Mouse (Mus musculus): Measurements from ENCODE around the gene Bmp3. TPM values are rescaled to one million over a fixed set of nuclear protein-coding genes. Genes with fewer than 3 reads are reported as not detected.
A peak's percentile ranks its signal among the peaks of the same experiment; 100 is the strongest.

The Bmp3 gene
- 10 to 100 TPM; 10.0 to 10.3 TPM for total RNA-seq (2021)

DNA sequence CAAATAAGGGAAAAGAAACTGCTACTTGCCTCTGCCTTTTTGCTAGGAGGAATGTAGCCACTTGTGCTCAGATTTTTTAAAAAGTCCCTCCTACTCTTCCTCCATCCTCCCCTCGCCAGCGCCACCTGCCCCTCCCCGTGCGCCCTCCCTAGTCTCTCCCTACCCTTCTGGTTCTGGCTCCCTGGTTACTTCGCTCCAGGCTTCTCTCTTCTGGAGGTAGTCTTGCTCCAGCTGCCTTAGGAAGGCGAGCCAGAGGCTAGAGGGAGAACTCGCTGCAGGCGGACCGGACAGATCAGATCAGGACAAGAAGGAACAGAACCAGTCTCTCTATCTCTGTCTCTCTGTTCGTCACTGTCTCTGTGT lies at the start of gene Bmp3:
Gene Bmp3, plus strand, starts transcription at position 152 of the 363 bp plus-strand sequence.
- intact Hi-C loops (cut with DNase I), result no loop called here
- no peak for DNase-seq

GRCm38 (mm10) chr5:98804761-98805160 lies 49.5 kb upstream of the Bmp3 start:
- intact Hi-C loops (cut with DNase I), result no loop called here
- no peak for DNase-seq

- intact Hi-C loops (cut with DNase I), result no loop called here
- no peak for DNase-seq
These were observed 47.7 kb upstream of the Bmp3 start for GRCm38 (mm10) chr5:98806492-98806891.

DNA sequence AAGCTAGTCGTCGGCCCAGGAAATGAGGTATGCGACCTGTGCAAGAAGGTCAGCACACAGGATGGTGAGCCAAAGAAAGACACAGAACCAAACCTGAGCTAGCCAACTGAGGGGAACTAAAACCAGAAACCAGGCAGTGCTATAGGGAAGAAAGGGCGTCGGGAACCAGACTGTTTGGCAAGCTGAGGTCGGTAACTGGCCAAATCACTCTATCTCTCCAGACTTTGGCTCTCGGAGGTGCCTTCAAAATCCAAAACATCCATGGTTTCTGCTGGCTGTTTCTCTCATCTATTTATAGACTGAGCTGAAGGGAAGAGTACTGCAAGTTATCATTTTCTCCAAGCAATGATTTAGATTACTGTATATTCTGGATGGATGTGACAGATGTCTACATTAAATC lies 47.2 kb upstream of the Bmp3 start:
- intact Hi-C loops (cut with DNase I), result no loop called here

GRCm38 (mm10) chr5:98807953-98808352 lies 46.3 kb upstream of the Bmp3 start:
- DNase-seq, result no peak
- intact Hi-C loops (cut with DNase I), result no loop called here

More for the DNA sequence above, 47.2 kb upstream of the Bmp3 start:
- DNase-seq, result no peak

GRCm38 (mm10) chr5:98812380-98812779 lies 41.8 kb upstream of the Bmp3 start:
- no peak for DNase-seq
- intact Hi-C loops (cut with DNase I), result no loop called here

- intact Hi-C loops (cut with DNase I), result no loop called here
These were observed 38.9 kb upstream of the Bmp3 start for GRCm38 (mm10) chr5:98815269-98815668.

GRCm38 (mm10) chr5:98833760-98834159 lies 20.5 kb upstream of the Bmp3 start:
- intact Hi-C loops (cut with DNase I), result no loop called here
- DNase-seq, result no peak

More at GRCm38 (mm10) chr5:98815269-98815668, 38.9 kb upstream of the Bmp3 start:
- DNase-seq, result no peak

DNA sequence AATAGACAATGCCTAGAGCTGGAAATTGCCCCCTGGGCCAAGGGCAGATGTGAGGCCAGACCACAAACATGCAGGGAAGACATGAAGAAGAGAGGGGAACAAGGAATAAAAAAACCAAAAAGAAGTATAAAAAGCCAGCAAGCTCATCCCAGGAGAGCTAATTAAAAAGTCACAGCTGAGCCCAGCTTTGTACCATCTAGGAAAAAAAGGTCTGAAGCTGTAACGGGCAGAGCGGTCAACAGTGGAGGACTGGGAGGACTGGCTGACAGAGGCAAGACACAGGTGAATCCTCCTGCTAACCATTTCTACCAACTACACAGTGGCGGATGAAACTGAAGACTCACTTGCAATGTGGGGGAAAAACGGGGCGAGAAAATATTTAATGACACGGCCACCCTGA lies 19.9 kb upstream of the Bmp3 start:
- intact Hi-C loops (cut with DNase I), result no loop called here
- DNase-seq, result no peak

DNA sequence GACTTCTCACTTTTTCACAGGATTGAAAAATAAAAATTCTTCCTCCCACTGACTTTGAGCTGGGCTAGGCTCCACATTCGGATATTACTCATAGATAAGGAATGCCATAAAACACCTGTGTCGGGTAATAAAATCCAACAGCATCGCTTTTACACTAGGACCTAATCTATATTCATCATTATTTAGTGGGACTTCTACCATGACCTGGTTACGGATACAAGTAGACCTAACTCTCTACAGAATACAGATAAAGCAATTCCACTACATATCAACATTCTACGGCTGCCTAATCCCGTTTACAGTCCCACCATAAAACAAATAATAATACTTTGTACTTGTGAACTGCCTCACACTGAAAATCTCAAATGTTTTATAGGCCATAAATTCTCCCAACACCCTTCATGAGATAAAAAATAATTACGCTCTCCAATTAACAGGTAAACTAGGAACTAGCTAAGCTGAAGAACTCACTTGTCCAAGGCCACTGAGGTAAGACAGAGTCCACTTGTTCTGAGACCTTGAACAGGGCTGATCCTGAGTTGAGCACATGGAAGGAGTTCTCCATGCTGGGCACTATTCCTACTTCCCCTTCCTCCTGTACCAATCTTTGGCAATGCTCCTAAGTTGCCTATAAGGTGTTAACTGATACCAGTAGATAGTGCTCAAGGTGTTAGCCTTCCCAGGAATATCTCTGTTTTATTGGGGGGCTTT lies 11.5 kb upstream of the Bmp3 start:
- no peak for DNase-seq
- intact Hi-C loops (cut with DNase I), result no loop called here

DNA sequence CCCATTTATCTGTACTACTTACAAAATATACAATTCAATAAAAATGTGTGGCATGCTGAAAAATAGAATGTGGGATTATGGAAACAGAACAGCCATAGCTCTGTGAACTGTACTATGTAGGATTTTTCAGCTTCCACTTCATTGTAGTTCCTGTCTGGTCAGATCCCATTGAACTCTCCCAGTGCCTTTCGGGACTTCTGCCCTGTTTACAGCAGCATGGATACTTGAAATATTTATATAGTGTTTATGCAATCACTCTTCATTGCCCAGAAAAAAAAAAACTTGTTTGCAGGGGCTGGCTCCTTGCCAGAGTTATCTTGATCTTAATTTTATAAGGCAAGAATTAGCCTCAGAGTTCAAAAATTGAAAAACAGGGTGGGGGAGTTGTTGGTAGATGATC lies 9.6 kb upstream of the Bmp3 start:
- intact Hi-C loops (cut with DNase I), result no loop called here
- DNase-seq, result no peak

- intact Hi-C loops (cut with DNase I), result no loop called here
- peak; percentile 29 for DNase-seq
These were observed 681 bp downstream of the Bmp3 start for GRCm38 (mm10) chr5:98854627-98855564.

DNA sequence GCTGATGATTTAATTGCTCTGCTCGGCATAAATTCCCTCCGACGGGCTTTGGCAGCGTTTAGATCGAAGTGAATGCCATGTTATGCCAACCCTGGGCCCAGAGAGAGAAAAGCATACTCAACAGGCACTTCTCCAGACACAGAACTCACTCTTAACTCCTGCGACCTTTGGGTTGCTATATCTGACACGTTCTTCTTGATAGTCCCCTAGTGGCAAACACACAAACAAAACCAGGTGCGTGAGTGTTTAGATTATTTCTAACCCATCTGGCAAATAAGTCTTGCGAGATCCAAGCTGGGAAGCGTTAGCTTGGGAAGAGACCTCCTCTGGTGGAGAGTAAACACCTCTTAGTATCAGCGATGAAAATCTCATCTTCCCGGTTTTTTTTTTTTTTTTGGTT lies 1.5 kb downstream of the Bmp3 start:
- peak; percentile 7 for DNase-seq
- intact Hi-C loops (cut with DNase I), result no loop called here

- no peak for DNase-seq
- intact Hi-C loops (cut with DNase I), result no loop called here
These were observed 2.1 kb downstream of the Bmp3 start for GRCm38 (mm10) chr5:98856356-98856755.

DNA sequence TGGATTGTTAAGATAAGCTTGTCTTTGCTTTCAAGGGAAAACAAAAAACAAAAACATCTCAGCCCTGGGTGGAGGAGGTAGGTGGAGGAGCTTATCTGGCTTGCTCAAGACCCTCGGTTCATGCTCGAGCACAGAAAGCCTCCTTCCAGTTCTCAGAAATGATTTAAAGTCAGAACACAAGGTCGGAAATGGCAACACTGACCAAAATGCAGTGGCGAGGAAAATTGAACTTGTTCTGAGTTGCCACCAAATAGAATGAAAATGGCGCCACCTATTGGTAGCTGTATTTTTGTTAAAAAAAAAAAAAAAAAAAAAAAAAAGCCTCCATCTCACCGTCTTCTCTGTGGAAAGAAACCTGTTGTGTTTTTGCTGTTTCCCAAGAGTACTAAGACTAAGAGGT lies 9.7 kb downstream of the Bmp3 start:
- peak; percentile 42 for DNase-seq
- intact Hi-C loops (cut with DNase I), result loop anchor here (2.0 kb wide), 1 partner anchor 515 kb away; no protein-coding TSS in a partner anchor

GRCm38 (mm10) chr5:98865146-98865545 lies 10.9 kb downstream of the Bmp3 start:
- DNase-seq, result no peak
- intact Hi-C loops (cut with DNase I), result no loop called here

DNA sequence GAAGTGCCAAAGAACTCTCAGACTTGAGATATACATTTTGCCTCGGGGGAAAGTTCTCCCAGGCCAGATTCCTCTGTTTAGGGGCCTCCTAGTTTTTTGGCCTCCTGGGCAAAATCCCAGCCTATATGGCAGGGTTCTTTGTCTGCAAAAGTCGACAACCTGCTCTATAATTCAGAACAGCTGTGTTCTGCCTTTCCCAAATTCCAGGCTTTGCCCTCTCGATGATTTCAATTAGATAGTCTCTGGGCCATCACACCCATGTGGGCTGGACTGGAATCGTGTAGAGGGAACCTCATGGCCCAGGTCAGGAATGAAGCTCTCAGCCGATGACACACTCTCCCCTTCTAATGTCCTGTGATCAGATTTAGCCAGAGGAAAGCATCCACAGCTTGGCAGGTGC lies 21.8 kb downstream of the Bmp3 start:
- DNase-seq, result no peak
- intact Hi-C loops (cut with DNase I), result no loop called here

DNA sequence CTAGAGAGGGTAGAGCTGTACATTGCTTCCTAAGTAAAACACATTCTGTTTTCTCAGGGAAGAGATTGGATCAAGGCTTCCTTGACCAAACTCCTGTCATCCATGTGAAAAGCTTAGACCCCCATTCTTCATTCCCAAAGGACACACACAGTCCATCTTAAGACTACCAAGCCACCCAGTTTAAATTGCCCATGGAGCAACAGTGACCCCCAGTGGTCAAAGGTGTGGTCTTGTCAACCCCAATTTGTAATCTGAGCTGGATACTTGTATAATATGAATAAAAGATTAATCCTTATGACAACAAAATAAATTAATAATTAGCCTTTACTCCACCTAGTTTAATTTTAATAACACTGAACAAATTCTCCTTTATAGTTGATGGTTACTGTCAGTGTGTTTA lies 24.7 kb downstream of the Bmp3 start:
- peak; percentile 73 for DNase-seq
- intact Hi-C loops (cut with DNase I), result no loop called here

- no peak for DNase-seq
- intact Hi-C loops (cut with DNase I), result no loop called here
These were observed 27.9 kb downstream of the Bmp3 start for GRCm38 (mm10) chr5:98882096-98882495.

DNA sequence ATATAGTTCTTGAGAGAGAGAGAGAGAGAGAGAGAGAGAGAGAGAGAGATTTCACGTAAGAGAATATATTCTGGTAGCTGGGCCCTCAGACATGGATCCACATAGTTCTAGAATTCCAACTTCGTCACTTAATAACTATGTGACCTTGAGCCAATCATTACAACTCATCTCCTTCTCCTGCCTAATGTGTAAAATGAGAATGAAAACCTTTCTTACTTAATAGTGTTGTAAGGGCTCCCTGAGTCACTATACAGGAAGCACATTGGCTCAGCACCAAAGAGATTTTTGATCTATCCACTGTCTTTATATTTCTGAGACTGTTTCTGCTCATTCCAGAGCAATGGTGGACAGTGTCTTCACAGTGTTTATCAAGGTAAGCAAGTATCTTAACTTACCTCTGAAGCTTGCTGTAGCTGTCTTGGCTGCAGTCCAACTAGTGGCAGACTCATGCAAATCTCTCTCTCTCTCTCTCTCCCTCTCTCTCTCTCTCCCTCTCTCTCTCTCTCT lies 36.4 kb downstream of the Bmp3 start:
- DNase-seq, result no peak
- intact Hi-C loops (cut with DNase I), result no loop called here

DNA sequence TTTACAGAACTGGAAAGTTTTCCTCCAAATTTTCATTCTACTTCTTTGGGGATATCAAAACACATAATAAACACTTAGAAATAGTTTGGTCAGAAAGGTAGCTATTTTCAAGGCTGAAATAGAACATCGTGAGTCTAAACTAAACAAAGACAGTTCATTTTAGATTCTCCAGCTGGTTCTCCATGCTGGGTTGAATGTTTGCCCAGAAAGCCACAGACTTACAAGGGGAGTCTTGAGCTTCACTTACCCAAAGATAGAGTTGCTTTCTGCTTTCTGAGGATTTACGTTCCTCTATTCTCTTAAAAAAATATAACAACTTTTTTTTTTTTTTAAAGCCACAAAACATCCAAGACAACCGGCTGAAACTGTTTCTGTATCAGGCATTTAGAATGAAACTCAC lies 40.1 kb downstream of the Bmp3 start:
- DNase-seq, result no peak
- intact Hi-C loops (cut with DNase I), result no loop called here

GRCm38 (mm10) chr5:98897946-98898345 lies 43.7 kb downstream of the Bmp3 start:
- intact Hi-C loops (cut with DNase I), result no loop called here
- DNase-seq, result no peak

Data from left cerebral cortex, postnatal 4 days (tissue).